Mouse (Mus musculus): Measurements from ENCODE around the gene Actr2.
"Not testable (repeated sequence)": the region's sequence is repeated elsewhere in the genome, so short reads cannot be mapped to it uniquely, and the experiment has no call there.

The Actr2 gene

DNA sequence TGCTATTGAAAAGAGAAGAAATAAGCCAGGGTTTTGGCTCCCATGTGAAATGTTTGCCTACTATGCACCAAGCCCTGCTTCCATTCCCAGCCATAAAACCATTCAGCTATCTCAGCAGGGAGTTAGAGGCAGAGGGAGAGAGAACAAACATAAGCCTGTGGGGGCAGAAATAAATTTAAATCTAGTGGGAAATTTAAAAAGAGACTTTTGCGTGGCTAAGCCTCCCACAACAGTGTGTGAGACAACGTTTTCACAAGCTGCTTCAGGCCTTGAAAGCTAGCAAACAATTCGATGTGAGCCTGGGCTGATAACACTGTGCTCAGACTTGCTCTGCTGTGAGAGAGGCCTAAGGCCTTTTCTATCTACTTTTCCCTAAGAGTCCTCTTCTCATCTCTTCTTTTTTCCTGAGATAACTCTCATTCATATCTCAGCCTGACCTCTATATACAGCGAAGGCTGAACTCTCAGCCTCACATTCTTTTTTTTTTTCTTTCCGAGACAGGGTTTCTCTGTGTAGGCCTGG, 3.4 kb upstream of the Actr2 start:
- DNase-seq (ENCODE audit: low spot score): no peak

GRCm38 (mm10) chr11:20112006-20112740, 540 bp downstream of the Actr2 start:
- DNase-seq (ENCODE audit: low spot score): peak; percentile 65

DNA sequence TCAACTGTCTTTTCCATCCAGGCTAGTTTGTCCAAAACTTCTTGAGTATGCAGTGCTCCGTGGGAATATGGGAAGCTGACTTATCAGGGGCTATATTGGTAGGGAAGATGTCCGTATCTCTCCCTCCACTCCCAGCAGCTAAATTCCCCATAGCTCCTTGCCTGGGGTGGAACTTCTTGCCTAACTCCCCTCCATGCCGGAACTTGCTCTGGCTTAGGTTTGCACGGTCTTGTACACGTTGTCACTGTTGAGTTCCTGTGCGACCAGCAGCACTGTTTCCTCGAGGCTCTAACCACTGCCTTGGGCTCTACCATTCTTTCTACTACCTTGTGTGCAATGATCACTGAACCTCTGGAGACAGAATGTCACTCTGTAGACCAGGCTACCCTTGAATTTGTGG, 4.6 kb downstream of the Actr2 start:
- DNase-seq (ENCODE audit: low spot score): no peak

DNA sequence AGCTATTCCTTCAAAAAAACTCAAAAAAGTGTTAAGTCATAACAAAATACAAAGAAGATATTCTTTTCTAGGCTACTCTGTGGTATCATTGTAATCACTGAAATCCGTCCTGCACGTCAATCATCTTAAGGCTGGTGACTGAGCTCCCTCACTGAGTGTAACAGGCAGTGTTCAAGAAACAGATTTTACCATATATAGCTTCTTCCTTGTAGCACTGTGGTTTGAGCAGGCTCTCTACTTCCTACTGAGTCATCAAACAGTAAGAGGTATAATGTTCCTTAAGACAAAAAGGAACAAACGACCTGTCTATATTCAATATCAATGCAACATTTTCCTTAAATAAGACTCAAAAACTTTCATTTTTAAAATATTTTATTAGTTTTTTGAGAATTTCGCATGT, 5.0 kb downstream of the Actr2 start:
- DNase-seq (ENCODE audit: low spot score): no peak

DNA sequence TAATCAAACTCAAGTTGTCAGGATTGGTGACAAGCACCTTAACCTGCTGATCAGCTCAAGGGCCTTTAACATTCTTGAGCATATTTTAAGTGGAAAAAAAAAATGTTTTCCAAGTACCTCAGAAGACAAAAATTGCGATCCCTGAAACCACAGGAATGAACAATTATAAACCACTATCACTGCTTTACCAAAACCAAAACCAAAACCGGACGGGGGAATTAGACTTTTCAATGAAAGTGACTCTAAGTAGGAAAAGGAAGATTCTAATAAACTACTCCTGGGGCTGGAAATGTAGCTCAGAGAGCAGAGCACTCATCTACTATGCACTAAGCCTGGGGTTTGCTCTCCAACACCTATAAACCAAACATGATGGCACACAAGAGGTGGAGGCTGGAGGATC, 5.8 kb downstream of the Actr2 start:
- DNase-seq (ENCODE audit: low spot score): no peak

DNA sequence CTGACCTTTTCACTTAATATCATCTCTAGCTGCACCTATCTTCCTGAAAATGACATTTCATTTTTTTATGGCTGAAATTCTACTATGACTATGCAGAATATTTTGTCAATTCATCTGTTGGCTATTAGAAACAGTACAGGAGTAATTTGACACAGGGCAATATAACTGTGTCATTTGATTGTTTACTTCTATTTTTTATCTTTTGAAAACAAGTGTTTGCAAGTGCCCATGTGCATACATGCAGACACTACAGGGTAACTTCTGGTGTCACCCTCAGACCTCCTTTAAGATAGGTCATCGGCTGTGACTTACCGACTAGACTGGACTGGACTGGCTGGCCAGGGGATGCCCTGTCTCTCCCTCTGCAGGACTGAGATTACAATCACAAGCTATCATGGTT, 8.8 kb downstream of the Actr2 start:
- no peak for DNase-seq (ENCODE audit: low spot score)

DNA sequence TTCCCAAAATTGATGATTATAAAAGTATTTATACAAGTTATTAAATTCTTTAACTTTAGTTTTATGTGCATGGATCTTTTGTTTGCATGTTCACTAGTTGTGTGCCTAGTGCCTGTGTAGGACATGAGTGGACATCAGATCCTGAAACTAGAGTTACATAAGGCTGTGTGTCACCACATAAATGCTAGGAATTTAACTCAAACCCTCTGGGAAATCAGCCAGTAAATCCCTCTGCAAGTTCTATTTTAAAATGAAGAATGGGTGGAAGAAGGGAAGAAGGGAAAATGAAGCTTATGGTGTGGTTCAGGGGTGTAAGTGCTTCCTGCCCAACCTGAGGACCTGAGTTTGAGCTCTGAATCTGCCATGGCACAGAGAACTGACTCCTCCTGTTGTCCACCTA, 26.4 kb downstream of the Actr2 start:
- no peak for DNase-seq (ENCODE audit: low spot score)

DNA sequence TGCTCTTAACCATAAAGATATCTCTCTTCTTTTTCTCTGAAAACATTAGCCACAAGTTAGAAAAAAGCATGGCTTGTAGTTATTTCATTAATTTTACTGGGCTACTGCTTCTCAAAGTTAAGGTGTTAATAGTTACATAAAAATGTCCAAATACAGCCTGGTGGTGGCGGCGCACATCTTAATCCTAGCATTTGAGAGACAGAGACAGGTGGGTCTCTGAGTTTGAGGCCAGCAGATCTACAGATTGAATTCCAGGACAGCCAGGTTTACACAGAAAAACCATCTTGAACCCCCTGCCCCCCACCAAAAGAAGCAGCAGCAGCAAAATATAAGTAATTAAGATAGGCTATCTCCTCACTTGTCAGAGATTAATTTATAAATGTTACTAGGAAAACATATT, 27.1 kb downstream of the Actr2 start:
- no peak for DNase-seq (ENCODE audit: low spot score)

- DNase-seq (ENCODE audit: low spot score): no peak
These were observed 37.3 kb downstream of the Actr2 start for GRCm38 (mm10) chr11:20075415-20075814.

DNA sequence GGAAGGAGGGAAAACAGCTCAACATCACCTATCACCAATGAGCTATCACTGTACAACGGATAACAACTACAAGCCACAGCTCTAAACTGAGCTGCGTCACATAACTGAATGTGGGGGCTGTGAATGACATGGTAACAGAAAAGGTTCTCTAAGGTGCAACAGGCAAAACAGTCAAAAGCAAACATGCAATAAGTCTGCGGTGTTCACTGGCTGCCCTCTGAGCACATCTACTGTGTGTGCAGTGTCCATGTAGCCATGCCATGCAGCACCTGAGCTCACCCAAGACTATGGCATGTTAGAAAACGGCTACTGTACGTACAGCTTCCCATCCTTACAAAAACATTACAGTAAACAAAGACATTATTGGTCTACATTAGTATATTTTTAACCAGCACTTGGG, 39.9 kb downstream of the Actr2 start:
- DNase-seq (ENCODE audit: low spot score): no peak

GRCm38 (mm10) chr11:20072174-20072573, 40.5 kb downstream of the Actr2 start:
- no peak for DNase-seq (ENCODE audit: low spot score)

GRCm38 (mm10) chr11:20068346-20069004, 44.2 kb downstream of the Actr2 start:
- DNase-seq (ENCODE audit: low spot score): no peak

- no peak for DNase-seq (ENCODE audit: low spot score)
These were observed 45.2 kb downstream of the Actr2 start for GRCm38 (mm10) chr11:20067521-20067920.

GRCm38 (mm10) chr11:20066106-20066505, 46.6 kb downstream of the Actr2 start:
- no peak for DNase-seq (ENCODE audit: low spot score)

DNA sequence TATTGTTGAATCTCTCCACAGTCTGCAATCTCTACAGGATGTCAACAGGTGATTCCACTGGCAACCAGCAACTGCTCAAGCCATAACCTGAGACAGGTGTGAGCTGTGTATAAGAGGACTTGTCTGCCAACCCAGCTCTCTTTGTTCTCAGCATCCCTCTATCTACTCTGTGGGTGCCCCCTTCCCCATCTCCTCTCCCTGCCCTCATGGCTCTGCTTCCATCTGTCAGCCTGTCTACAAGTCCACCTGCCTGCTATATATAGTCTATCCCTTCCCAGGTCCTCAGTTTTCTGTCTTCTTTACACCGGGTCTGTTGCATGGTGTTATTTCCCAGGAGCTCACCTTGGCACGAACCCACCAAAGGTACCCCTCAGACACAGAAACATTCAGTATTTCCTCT, 47.8 kb downstream of the Actr2 start:
- no peak for DNase-seq (ENCODE audit: low spot score)

DNA sequence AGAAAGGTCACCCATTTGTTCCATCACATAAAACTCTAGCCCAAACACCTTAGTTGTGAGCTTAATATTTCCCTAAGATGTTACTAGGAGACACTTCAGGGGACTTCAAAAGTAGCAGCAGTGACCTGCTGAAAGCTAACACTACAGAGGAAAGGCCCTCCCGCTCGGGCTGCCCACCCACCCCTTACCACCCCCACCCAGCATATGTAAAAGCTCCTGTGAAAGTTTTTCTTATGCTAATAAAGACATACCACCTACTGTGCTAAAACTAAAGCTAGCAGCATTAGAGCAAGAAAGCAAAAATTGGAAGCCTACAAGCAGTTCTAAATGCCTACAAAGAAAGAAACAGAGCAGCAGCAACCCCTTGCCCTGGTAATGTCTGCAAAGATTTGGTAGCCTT, 48.6 kb downstream of the Actr2 start:
- not testable (repeated sequence) for DNase-seq (ENCODE audit: low spot score)

- not testable (repeated sequence) for DNase-seq (ENCODE audit: low spot score)
These were observed 49.9 kb downstream of the Actr2 start for GRCm38 (mm10) chr11:20062801-20063200.

GRCm38 (mm10) chr11:20059736-20060135, 53.0 kb downstream of the Actr2 start:
- DNase-seq (ENCODE audit: low spot score): no peak

DNA sequence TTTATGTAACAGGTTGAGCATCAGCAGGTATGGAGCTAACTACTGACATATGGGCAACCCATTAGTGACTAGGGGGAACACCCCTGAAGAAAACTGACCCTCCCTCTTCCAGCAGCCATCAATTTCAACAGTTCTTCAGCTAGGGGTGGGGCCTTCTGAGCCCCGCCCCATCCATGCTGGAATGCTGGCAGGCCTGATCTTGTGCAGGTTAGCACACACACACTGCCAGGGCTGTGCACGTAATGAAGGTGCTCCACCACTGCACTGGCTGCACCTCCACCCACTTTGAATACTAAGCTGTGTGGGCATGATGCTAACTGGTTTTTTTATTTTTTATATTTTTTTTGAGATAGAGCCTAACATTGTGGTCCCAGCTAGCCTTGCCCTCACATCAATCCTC, 55.3 kb downstream of the Actr2 start:
- DNase-seq (ENCODE audit: low spot score): no peak

GRCm38 (mm10) chr11:20056168-20056567, 56.5 kb downstream of the Actr2 start:
- DNase-seq (ENCODE audit: low spot score): no peak

GRCm38 (mm10) chr11:20054617-20055016, 58.1 kb downstream of the Actr2 start:
- DNase-seq (ENCODE audit: low spot score): no peak

DNA sequence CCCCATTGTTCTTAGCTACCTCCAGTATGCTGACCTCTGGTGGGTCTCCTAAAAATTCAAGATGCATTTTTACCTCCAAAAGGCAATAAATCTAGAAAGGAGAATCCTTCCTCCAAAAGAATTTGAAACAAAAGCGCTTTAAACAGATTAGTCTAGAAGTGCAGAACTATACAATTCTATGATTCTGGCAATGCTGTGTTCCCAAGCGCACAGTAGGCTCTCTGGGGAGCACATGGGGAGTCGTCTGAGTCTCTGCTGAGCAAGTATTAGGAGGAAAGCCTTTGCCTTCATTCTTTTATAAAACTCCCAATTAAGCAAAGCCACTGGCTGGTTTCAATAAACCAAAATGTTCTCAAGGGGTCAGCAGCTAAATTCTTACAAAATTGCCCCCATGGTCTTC, 58.8 kb downstream of the Actr2 start:
- DNase-seq (ENCODE audit: low spot score): no peak

- no peak for DNase-seq (ENCODE audit: low spot score)
These were observed 59.7 kb downstream of the Actr2 start for GRCm38 (mm10) chr11:20052814-20053536.
